Mouse (Mus musculus): ENCODE measurements around the gene 4931428L18Rik. TPM values are rescaled to one million over a fixed set of nuclear protein-coding genes. Genes with fewer than 3 reads are reported as not detected.

4931428L18Rik gene
- polyA plus RNA-seq, 1 experiment from 2014 or later, result not detected

DNA sequence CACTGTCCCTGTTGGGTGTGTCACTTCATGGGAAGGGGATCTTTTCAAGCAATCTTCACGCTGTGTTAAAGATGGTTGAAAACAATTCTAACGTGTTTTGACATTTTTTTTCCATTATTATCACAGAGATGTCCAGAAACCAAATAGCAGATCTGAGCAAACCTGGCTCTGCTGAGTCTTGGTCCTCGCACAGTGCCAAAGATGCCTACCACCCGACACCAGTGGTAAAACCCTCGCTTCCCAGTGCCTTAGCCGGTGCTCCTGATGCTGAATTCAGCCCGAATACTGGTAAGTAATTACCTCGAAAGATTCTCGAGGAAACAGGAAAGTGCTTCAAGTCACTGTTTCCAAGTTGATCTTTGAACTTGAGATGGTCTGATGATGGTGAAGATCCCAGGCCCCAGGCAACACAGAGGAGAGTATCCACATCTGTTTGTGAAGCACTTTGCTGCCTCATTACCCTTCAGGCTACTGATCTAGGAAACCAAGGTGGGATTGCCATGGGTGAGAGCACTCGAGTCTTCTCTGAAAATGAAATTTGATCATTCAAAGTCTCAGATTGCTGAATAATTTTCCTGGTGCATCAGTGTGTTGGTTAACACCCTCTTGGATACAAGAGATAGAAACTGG lies 32.1 kb downstream of the 4931428L18Rik start:
- no peak for ATAC-seq (ENCODE audit: low read depth)
- 87% methylated on average over 10 of the region's 10 CpGs for WGBS
- Histone ChIP-seq H3K4me2 (no peak overlapping the region), H3K27ac (replicated peaks) (no peak overlapping the region), H3K4me3 (no peak overlapping the region), H3K9ac (no peak overlapping the region), H3K9me3 (no peaks in the 10 kb centered on the region), H3K4me1 (replicated peaks) (no peaks in the 10 kb centered on the region), H3K27me3 (no peaks in the 10 kb centered on the region), H3K36me3 (no peaks in the 10 kb centered on the region)

DNA sequence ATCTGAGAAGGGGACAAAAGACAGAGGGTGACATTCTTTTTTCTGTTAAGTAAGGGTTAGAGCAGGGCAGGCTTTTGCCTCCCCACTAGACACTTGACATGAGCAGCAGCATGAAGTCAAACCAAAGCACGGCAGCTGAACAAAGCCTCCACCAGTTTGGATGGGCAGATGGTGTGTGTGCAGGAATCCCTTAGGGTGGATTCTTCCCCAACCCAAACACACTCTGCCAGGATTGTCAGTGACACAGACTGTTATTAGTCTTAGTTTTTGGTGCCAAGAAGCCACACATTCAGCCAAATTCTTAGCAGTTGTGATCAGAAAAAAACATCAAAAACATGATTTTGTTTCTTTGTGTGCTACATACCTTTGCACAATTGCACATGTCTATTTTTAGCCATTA lies 44.2 kb downstream of the 4931428L18Rik start:
- H3K4me2 ChIP-seq, result no peak overlapping the region
- H3K9me3 ChIP-seq, result no peaks in the 10 kb centered on the region
- no peaks in the 10 kb centered on the region for H3K4me1 ChIP-seq (replicated peaks)
- H3K9ac ChIP-seq, result no peak overlapping the region
- ATAC-seq (ENCODE audit: low read depth), result no peak
- no peak overlapping the region for H3K4me3 ChIP-seq
- H3K27ac ChIP-seq (replicated peaks), result no peak overlapping the region
- H3K36me3 ChIP-seq, result no peaks in the 10 kb centered on the region
- no peaks in the 10 kb centered on the region for H3K27me3 ChIP-seq
- WGBS, result 76% methylated on average over 1 of the region's 1 CpGs

- no peaks in the 10 kb centered on the region for H3K27me3 ChIP-seq
- no peak within 1 kb of the TSS for H3K27ac ChIP-seq (replicated peaks)
- H3K9me3 ChIP-seq, result no peaks in the 10 kb centered on the region
- ATAC-seq (ENCODE audit: low read depth), result no peak
- H3K9ac ChIP-seq, result no peak within 1 kb of the TSS
- H3K4me2 ChIP-seq, result no peak within 1 kb of the TSS
- H3K4me3 ChIP-seq, result no peak within 1 kb of the TSS
- WGBS, result 69% methylated on average over 5 of the region's 5 CpGs
- H3K4me1 ChIP-seq (replicated peaks), result no peaks in the 10 kb centered on the region
- no peaks in the 10 kb centered on the region for H3K36me3 ChIP-seq
Observed at GRCm38 (mm10) chr1:31176101-31176500, 46.4 kb downstream of the 4931428L18Rik start, which contains the start of gene Lgsn. Gene Lgsn, plus strand, starts transcription at chr1:31176401.

GRCm38 (mm10) chr1:31175401-31175800 lies 47.1 kb downstream of the 4931428L18Rik start:
- no peak overlapping the region for H3K4me2 ChIP-seq
- no peaks in the 10 kb centered on the region for H3K36me3 ChIP-seq
- H3K9me3 ChIP-seq, result no peaks in the 10 kb centered on the region
- 72% methylated on average over 3 of the region's 3 CpGs for WGBS
- no peak overlapping the region for H3K9ac ChIP-seq
- no peaks in the 10 kb centered on the region for H3K27me3 ChIP-seq
- H3K27ac ChIP-seq (replicated peaks), result no peak overlapping the region
- H3K4me3 ChIP-seq, result no peak overlapping the region
- no peak for ATAC-seq (ENCODE audit: low read depth)
- no peaks in the 10 kb centered on the region for H3K4me1 ChIP-seq (replicated peaks)

GRCm38 (mm10) chr1:31165326-31166121 lies 57.0 kb downstream of the 4931428L18Rik start:
- Histone ChIP-seq H3K27ac (replicated peaks) (no peak overlapping the region), H3K4me1 (replicated peaks) (no peaks in the 10 kb centered on the region), H3K4me3 (no peak overlapping the region), H3K9ac (no peak overlapping the region), H3K36me3 (no peaks in the 10 kb centered on the region), H3K4me2 (no peak overlapping the region), H3K27me3 (no peaks in the 10 kb centered on the region), H3K9me3 (no peaks in the 10 kb centered on the region)
- ATAC-seq (ENCODE audit: low read depth), result no peak
- 89% methylated on average over 7 of the region's 7 CpGs for WGBS

DNA sequence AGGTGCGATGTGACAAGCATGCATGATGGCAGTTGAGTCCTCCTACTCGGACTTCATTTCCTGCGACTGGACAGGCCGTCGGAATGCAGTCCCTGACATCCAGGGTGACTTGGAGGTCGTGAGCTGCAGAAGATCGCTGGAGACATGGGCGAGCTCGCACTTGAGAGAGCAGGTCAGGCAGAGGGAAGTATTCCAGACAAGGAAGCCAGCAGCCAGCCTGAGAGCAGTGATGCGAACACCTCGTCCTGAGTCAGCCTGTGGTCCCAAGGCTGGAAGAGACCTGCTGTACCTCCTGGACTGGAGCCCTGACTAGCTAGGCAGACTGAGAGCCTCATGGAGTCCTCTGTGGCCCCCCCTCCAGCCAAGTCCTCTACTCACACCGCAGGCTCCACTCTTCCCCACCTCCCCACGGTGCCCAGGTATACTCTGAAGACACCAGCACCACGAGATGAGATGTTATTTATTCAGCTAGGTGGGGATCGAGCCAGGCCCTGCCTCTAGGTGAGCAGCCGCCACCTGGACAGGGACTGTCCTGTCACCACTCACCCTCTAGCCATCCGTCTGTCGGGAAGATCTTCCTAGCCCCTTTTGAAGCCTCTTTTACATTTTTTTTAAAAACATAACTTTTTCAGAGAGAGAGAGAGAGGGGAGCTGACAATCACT lies 57.8 kb downstream of the 4931428L18Rik start:
- H3K4me2 ChIP-seq, result no peak overlapping the region
- no peaks in the 10 kb centered on the region for H3K27me3 ChIP-seq
- ATAC-seq (ENCODE audit: low read depth), result no peak
- H3K9ac ChIP-seq, result no peak overlapping the region
- H3K4me3 ChIP-seq, result no peak overlapping the region
- H3K36me3 ChIP-seq, result no peaks in the 10 kb centered on the region
- no peaks in the 10 kb centered on the region for H3K9me3 ChIP-seq
- H3K27ac ChIP-seq (replicated peaks), result no peak overlapping the region
- H3K4me1 ChIP-seq (replicated peaks), result no peaks in the 10 kb centered on the region
- WGBS, result 85% methylated on average over 18 of the region's 18 CpGs

DNA sequence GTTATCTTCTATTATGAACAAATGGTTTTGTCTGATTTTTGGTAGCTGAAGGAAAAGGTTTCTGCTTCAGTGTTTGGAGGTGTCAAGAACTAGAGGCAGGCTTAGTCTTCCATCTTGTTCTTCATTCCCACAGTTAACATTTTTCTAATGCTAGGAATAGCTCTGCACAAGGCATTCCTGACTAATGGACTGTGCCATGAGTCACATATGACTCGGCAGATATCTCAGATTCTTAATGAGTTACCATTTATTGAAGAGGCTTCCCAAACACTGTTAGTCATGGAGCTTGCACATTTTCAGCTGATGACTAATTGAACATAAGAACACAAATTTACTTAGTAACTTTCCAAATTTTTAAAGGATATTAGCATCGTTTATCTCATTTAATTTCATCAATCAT lies 65.6 kb downstream of the 4931428L18Rik start:
- Histone ChIP-seq H3K9ac (no peak overlapping the region), H3K27ac (replicated peaks) (no peak overlapping the region), H3K9me3 (no peaks in the 10 kb centered on the region), H3K27me3 (no peaks in the 10 kb centered on the region), H3K36me3 (no peaks in the 10 kb centered on the region), H3K4me2 (no peak overlapping the region), H3K4me3 (no peak overlapping the region), H3K4me1 (replicated peaks) (no peaks in the 10 kb centered on the region)
- WGBS, result 86% methylated on average over 2 of the region's 2 CpGs
- no peak for ATAC-seq (ENCODE audit: low read depth)

DNA sequence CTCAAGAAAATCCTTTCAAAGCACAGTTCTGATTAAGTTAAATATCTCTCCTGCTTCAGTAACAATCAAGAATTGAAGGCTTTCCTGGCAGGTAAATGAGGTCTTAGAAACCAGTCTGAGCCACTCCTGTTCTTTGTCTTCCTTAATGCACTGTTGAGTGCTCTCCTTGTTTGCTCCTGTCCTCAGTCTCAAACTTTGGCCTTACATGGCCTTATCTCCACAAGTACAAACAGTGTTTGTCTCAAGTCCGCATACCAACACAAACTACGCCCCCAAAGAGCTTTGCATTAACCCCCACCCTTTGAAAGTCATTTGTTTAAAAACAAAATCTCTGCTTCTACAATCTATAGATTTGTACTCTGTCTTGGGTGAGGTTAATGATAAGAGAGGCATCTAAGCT lies 66.3 kb downstream of the 4931428L18Rik start:
- Histone ChIP-seq H3K27ac (replicated peaks) (no peak overlapping the region), H3K4me3 (no peak overlapping the region), H3K4me2 (no peak overlapping the region), H3K36me3 (no peaks in the 10 kb centered on the region), H3K27me3 (no peaks in the 10 kb centered on the region), H3K9me3 (no peaks in the 10 kb centered on the region), H3K9ac (no peak overlapping the region), H3K4me1 (replicated peaks) (no peaks in the 10 kb centered on the region)
- ATAC-seq (ENCODE audit: low read depth), result no peak
- 94% methylated on average over 2 of the region's 2 CpGs for WGBS

DNA sequence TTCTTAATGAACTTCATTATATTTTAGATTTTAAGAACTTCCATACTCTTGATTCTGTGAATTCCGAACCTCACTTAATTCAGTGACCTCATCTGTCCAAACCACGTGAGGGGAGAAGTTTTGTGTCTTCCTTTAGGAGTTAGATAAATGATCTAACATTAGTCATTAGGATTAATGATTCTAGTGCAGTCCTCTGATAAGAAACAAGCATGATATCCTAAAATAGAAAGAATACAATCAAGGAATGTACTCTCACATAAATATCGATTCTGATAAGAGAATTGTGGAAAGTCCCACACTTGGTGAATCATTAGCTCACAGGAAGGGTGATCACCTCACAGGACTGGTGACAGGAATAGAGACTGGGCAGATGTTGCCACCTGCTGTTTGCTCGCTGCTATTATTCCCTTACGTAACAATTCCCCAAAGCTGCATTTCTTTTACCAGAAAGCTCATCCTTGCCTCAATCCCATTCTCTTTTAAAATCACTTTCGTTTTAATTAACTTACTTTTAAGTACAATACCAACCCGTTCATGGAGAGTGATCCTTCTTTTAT lies 68.6 kb downstream of the 4931428L18Rik start:
- Histone ChIP-seq H3K27ac (replicated peaks) (no peak overlapping the region), H3K4me1 (replicated peaks) (0 out of 2 replicates have a peak, but pooled peaks cover 6% of the 10 kb centered on the region), H3K27me3 (no peaks in the 10 kb centered on the region), H3K9me3 (no peaks in the 10 kb centered on the region), H3K36me3 (no peaks in the 10 kb centered on the region), H3K4me3 (no peak overlapping the region), H3K9ac (no peak overlapping the region), H3K4me2 (no peak overlapping the region)
- ATAC-seq (ENCODE audit: low read depth), result no peak
- 30% methylated on average over 7 of the region's 7 CpGs for whole genome bisulfite sequencing

- 73% methylated on average over 2 of the region's 2 CpGs for WGBS
- H3K27ac ChIP-seq (replicated peaks), result no peak overlapping the region
- H3K27me3 ChIP-seq, result no peaks in the 10 kb centered on the region
- no peaks in the 10 kb centered on the region for H3K9me3 ChIP-seq
- H3K4me1 ChIP-seq (replicated peaks), result 0 out of 2 replicates have a peak, but pooled peaks cover 6% of the 10 kb centered on the region
- no peaks in the 10 kb centered on the region for H3K36me3 ChIP-seq
- H3K4me2 ChIP-seq, result no peak overlapping the region
- peak; percentile 32; the same call in 1 of the 2 replicates for ATAC-seq (ENCODE audit: low read depth)
- no peak overlapping the region for H3K4me3 ChIP-seq
- no peak overlapping the region for H3K9ac ChIP-seq
Observed at GRCm38 (mm10) chr1:31152799-31153426, 69.6 kb downstream of the 4931428L18Rik start.

- Histone ChIP-seq H3K4me2 (no peak overlapping the region), H3K9ac (no peak overlapping the region), H3K27ac (replicated peaks) (no peak overlapping the region), H3K9me3 (no peaks in the 10 kb centered on the region), H3K4me1 (replicated peaks) (0 out of 2 replicates have a peak, but pooled peaks cover 6% of the 10 kb centered on the region), H3K36me3 (no peaks in the 10 kb centered on the region), H3K27me3 (no peaks in the 10 kb centered on the region), H3K4me3 (no peak overlapping the region)
- whole genome bisulfite sequencing, result 80% methylated on average over 3 of the region's 3 CpGs
- no peak for ATAC-seq (ENCODE audit: low read depth)
Observed at GRCm38 (mm10) chr1:31150546-31150945, 71.9 kb downstream of the 4931428L18Rik start.

Measured in neural tube, embryonic 13.5 days (tissue).